Comparison of ENCODE assay signal across 20 mouse cellular contexts in the genomic region with DNA sequence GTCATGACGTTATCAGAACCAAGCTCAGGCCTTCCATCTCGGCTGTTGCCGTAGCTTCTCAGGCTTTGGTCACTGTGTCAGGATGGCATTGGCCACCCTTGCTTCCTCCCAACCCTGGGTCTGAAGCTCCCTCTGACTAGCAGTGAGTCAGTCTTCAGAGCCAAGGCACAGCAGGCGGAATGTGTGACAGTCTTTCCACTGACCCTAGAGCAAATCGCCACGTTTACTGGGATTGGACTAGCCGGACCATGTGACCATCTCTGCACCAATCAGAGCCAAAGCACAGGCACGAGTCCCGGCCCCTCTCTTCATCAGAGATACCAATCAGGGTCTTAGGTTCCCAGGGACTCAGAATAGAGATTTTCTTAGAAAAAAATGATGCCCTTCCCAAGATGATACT.
A peak's percentile ranks its signal among the peaks of the same experiment; 100 is the strongest.
DNase-seq lines count a peak whose midpoint lies in the region; ATAC-seq lines count a peak whose summit lies in the region.
"Had no signal": no experiment of that assay in that cellular context is flagged by ENCODE, and none has a peak within 500 bp of the region (broad histone marks: within the 10 kb centered on the region; RNA-seq: fewer than 3 reads in every experiment).

No protein-coding gene starts in this region.

- H3K9me3 ChIP-seq in forebrain, embryonic 10.5 days, result no peaks in the 10 kb centered on the region
- H3K9me3 ChIP-seq in forebrain, embryonic 15.5 days, result no peaks in the 10 kb centered on the region
- no peaks in the 10 kb centered on the region for H3K9me3 ChIP-seq in embryonic facial prominence, embryonic 11.5 days (replicated peaks; ENCODE audit: control insufficient read depth, low read length)
- H3K9me3 ChIP-seq in midbrain, embryonic 13.5 days, result no peaks in the 10 kb centered on the region
- H3K9me3 ChIP-seq: embryonic facial prominence, embryonic 13.5 days; midbrain, embryonic 12.5 days; neural tube, embryonic 15.5 days had no signal

- peaks cover 14% of the 10 kb centered on the region for H3K27me3 ChIP-seq in forebrain, embryonic 10.5 days (ENCODE audit: poor library complexity, severe bottlenecking)
- no peaks in the 10 kb centered on the region for H3K27me3 ChIP-seq in forebrain, embryonic 15.5 days
- no peaks in the 10 kb centered on the region for H3K27me3 ChIP-seq in embryonic facial prominence, embryonic 11.5 days (ENCODE audit: control insufficient read depth, insufficient read depth, low read length)
- H3K27me3 ChIP-seq in midbrain, embryonic 13.5 days, result no peaks in the 10 kb centered on the region
- H3K27me3 ChIP-seq: midbrain, embryonic 12.5 days had no signal

- H3K9ac ChIP-seq in forebrain, embryonic 15.5 days (replicated peaks), result no peak overlapping the region
- no peak overlapping the region for H3K9ac ChIP-seq in embryonic facial prominence, embryonic 11.5 days (replicated peaks; ENCODE audit: low read length)
- no peak overlapping the region for H3K9ac ChIP-seq in midbrain, embryonic 13.5 days (replicated peaks)
- H3K9ac ChIP-seq: embryonic facial prominence, embryonic 13.5 days; midbrain, embryonic 12.5 days; neural tube, embryonic 15.5 days had no signal

- no peaks in the 10 kb centered on the region for H3K36me3 ChIP-seq in forebrain, embryonic 10.5 days (replicated peaks)
- H3K36me3 ChIP-seq in forebrain, embryonic 15.5 days, result no peaks in the 10 kb centered on the region
- no peaks in the 10 kb centered on the region for H3K36me3 ChIP-seq in embryonic facial prominence, embryonic 11.5 days (replicated peaks; ENCODE audit: control insufficient read depth, insufficient read depth, low read depth, low read length)
- no peaks in the 10 kb centered on the region for H3K36me3 ChIP-seq in midbrain, embryonic 13.5 days
- H3K36me3 ChIP-seq: embryonic facial prominence, embryonic 13.5 days; G1E; midbrain, embryonic 12.5 days; neural tube, embryonic 15.5 days had no signal

- no peak for ATAC-seq in forebrain, embryonic 15.5 days (replicated peaks)
- no peak for ATAC-seq in embryonic facial prominence, embryonic 11.5 days (replicated peaks; ENCODE audit: insufficient number of reproducible peaks, low FRiP score, low TSS enrichment, low read depth)
- ATAC-seq in midbrain, embryonic 13.5 days, result no peak
- no peak for ATAC-seq in activated CD4-positive, CD25-positive, alpha-beta regulatory T cell, adult 4 months
- ATAC-seq: forebrain, embryonic 16.5 days; lung, postnatal 0 days had no signal

- DNase-seq in forebrain, embryonic 10.5 days (ENCODE audit: extremely low spot score, low spot score), result peak; percentile 21
- DNase-seq in ES-CJ7 (ENCODE audit: low read depth, low spot score), result peak; percentile 74
- DNase-seq in embryonic facial prominence, embryonic 11.5 days (ENCODE audit: low spot score), result peak; percentile 44
- no peak for DNase-seq in adrenal gland, postnatal 4 days (ENCODE audit: low spot score in 2 of 2)
- DNase-seq in adrenal gland, adult 18-20 months (ENCODE audit: low spot score in 2 of 2), result no peak
- DNase-seq: cerebellum, adult 18-20 months; gastrocnemius, postnatal 10 days; heart, postnatal 4 days; kidney, adult 9 months had no signal

- H3K4me3 ChIP-seq in forebrain, embryonic 10.5 days, result no peak overlapping the region
- no peak overlapping the region for H3K4me3 ChIP-seq in forebrain, embryonic 15.5 days
- no peak overlapping the region for H3K4me3 ChIP-seq in embryonic facial prominence, embryonic 11.5 days (ENCODE audit: low read depth, low read length)
- H3K4me3 ChIP-seq in midbrain, embryonic 13.5 days (replicated peaks), result no peak overlapping the region
- H3K4me3 ChIP-seq: embryonic facial prominence, embryonic 13.5 days; midbrain, embryonic 12.5 days; neural tube, embryonic 15.5 days had no signal

- peaks cover 39% of the 10 kb centered on the region for H3K4me1 ChIP-seq in forebrain, embryonic 10.5 days
- peaks cover 18% of the 10 kb centered on the region for H3K4me1 ChIP-seq in forebrain, embryonic 15.5 days
- no peaks in the 10 kb centered on the region for H3K4me1 ChIP-seq in embryonic facial prominence, embryonic 11.5 days (ENCODE audit: control insufficient read depth, insufficient read depth, low read length)
- H3K4me1 ChIP-seq in midbrain, embryonic 13.5 days (replicated peaks), result peaks cover 51% of the 10 kb centered on the region

- no peak overlapping the region for H3K27ac ChIP-seq in forebrain, embryonic 10.5 days
- H3K27ac ChIP-seq in forebrain, embryonic 15.5 days (replicated peaks), result no peak overlapping the region
- no peak overlapping the region for H3K27ac ChIP-seq in embryonic facial prominence, embryonic 11.5 days (replicated peaks; ENCODE audit: low read depth, low read length)
- H3K27ac ChIP-seq in midbrain, embryonic 13.5 days, result no peak overlapping the region
- H3K27ac ChIP-seq: embryonic facial prominence, embryonic 13.5 days; neural tube, embryonic 15.5 days had no signal

- 52% methylated on average over 9 of the region's 9 CpGs for WGBS in forebrain, embryonic 10.5 days
- WGBS in forebrain, embryonic 15.5 days, result 59% methylated on average over 9 of the region's 9 CpGs
- WGBS in embryonic facial prominence, embryonic 11.5 days, result 49% methylated on average over 9 of the region's 9 CpGs
- 50% methylated on average over 9 of the region's 9 CpGs for WGBS in midbrain, embryonic 13.5 days

- H3K4me2 ChIP-seq in forebrain, embryonic 15.5 days (replicated peaks), result no peak overlapping the region
- H3K4me2 ChIP-seq in embryonic facial prominence, embryonic 11.5 days (ENCODE audit: low read depth, low read length), result no peak overlapping the region
- H3K4me2 ChIP-seq in midbrain, embryonic 13.5 days (replicated peaks), result 0 out of 2 replicates have a peak overlapping the region, but pooled peaks have one; percentile 3
- H3K4me2 ChIP-seq: embryonic facial prominence, embryonic 13.5 days; heart, embryonic 11.5 days; liver, embryonic 11.5 days; midbrain, embryonic 12.5 days; neural tube, embryonic 15.5 days had no signal

Comparison
In these comparisons a context has a peak if more than half of its experiments do, and no peak if none do; other contexts are left out.
1. DNase-seq: peak in forebrain, embryonic 10.5 days (single experiment), ES-CJ7 (single experiment) and embryonic facial prominence, embryonic 11.5 days (single experiment); none in adrenal gland, postnatal 4 days (0 of 2) and adrenal gland, adult 18-20 months (0 of 2).